Mouse (Mus musculus) frontal cortex, postnatal 14 days (tissue): ENCODE data around the gene Gpn3.

Source experiments
- DNase-seq, 2 experiments: peaks; one replicate each; pipeline ENCODE4 v3.0.0; 2022; ENCODE audit warnings: low spot score in 2 of 2

Gene Gpn3

GRCm38 (mm10) chr5:122422071-122422964 lies 50.6 kb downstream of the Gpn3 start:
- DNase-seq, result peak; percentile 80 to 88

DNA sequence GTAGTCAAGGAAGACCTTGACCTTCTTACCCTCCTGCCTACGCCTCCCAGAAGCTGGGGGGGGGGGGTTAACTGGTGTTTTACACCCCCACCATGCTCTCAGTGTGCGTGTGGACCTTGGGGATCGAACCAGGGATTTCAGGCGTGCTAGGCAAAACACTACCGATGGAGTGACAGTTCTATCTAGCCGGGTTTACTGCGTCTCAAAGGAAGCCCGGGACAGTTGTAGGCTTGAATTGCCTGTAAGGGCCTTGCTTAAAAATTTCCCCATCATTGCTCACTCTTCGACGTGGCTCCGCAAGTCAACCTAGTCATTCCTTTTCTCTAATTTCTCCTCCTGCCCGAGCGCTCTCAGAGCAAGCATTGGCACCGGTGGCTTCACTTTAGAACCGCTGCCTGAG lies 51.4 kb downstream of the Gpn3 start:
- no peak for DNase-seq

- DNase-seq, result no peak
Measured at GRCm38 (mm10) chr5:122425550-122425949, 53.9 kb downstream of the Gpn3 start.

DNA sequence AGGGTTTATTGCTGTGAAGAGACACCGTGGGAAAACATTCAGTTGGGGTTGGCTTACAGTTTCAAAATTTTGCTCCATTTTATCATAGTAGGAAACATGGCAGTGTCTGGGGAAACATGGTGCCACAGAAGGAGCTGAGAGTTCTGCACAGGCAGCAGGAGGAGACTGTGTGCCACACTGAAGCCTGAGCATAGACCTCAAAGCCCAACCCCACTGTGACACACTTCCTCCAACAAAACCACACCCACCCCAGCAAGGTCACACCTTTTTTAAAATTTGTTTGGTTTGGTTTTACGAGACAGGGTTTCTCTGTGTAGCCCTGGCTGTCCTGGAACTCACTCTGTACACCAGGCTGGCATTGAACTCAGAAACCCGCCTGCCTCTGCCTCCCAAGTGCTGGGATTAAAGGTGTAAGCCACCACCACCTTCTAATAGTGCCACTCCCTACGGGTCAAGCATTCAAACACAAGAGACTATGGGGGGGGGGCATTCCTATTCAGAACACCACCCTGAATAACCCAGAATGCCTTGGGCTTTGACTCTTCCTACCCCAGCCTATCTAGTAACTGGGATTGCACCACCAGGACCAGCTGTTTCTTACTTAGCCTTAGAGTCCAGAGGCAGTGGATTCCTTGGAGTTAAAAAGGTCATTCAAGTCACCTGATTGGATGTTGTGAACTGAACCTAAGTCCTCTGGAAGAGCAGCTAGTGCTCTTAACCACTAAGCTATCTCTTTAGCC lies 58.5 kb downstream of the Gpn3 start:
- DNase-seq, result no peak

DNA sequence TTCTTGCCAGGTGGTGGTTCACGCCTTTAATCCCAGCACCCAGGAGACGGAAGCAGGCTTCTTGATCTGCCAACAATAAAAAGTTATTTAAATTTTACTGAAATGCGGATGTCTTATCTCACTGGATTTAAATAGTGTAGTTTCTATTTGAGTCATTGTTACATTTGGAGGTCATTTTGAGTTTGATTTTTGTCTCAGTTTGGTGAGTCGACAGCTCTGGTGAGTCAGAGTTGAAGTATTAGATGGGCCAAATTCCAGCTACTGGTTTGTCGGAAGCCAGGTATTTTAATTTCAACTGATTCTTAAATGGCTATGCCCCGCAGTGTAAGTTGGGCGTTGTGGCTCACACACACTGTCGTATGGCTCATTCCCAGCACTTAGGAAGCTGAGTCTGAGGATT lies 59.5 kb downstream of the Gpn3 start:
- DNase-seq, result no peak
